Mouse (Mus musculus): ENCODE data around the gene Slc1a5.

DNA sequence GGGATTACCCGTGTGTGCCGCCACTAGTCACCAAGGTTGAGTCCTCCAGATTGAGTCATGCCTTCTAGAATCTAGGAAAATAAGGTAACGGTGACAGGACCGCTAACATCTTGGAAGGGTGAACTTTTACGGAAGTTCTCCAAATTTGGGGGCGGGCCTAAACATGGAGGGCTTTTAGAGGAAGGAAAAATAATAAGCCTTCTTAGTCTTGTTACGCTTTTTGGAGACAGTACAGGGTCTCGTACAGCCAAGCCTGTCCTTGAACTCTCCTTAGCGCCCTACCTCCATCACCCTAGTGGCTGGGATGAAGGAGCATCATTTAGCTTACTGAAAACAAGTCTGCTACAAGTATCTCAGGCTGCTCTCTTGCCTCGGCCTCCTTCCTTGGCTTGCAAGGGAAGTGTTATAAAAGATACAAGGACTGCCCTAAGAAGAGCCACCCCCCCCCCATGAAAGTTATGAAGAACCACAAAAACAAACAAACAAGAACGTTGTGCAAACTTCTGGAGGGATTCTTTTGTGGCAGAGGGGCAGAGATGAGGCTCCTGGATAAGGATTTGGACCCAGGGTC is 1.5 kb downstream of the Slc1a5 start:
- TF ChIP-seq POLR2A (IDR thresholded peaks at IDR 0.05; ENCODE audit: insufficient read length, low read depth) (no peak), MAX (IDR thresholded peaks at IDR 0.05; ENCODE audit: low read depth) (no peak), TCF12 (IDR thresholded peaks at IDR 0.05; ENCODE audit: insufficient read depth, poor library complexity, severe bottlenecking) (no peak), E2F4 (IDR thresholded peaks at IDR 0.05; ENCODE audit: insufficient read depth) (no peak), MYOG (IDR thresholded peaks at IDR 0.05; ENCODE audit: control insufficient read depth in 1 of 3, insufficient read depth in 1 of 3, insufficient read length in 2 of 3, low read depth in 2 of 3) (no peak), USF1 (IDR thresholded peaks at IDR 0.05; ENCODE audit: low read depth) (no peak), TCF3 (IDR thresholded peaks at IDR 0.05; ENCODE audit: insufficient read length, low read depth) (no peak), POLR2AphosphoS2 (IDR thresholded peaks at IDR 0.05; ENCODE audit: insufficient read length, low read depth) (no peak), MYOD1 (IDR thresholded peaks at IDR 0.05; ENCODE audit: control insufficient read depth in 1 of 3, insufficient read length in 2 of 3, low read depth in 2 of 3) (no peak), CEBPB (IDR thresholded peaks at IDR 0.05; ENCODE audit: insufficient read depth, poor library complexity, severe bottlenecking) (no peak), SRF (IDR thresholded peaks at IDR 0.05; ENCODE audit: control insufficient read depth, insufficient read length, low read depth) (no peak)

Data from myocyte (in vitro differentiated cells).